Mouse (Mus musculus) liver, adult 2 months (tissue): ENCODE measurements around the gene Chrm1.

Experiments
- CTCF ChIP-seq: fragments of 200-500 bp; IDR thresholded peaks from 2 replicates; pipeline ENCODE4 v1.5.1; 2011; ENCODE audit warnings: low read depth, low read length, control low read depth
- POLR2A ChIP-seq: fragments of 200-500 bp; IDR thresholded peaks from 2 replicates; pipeline ENCODE4 v1.6.1; 2011; ENCODE audit warnings: low read length, control low read depth; ENCODE audit not compliant: insufficient read depth; ENCODE audit errors: extremely low read depth

DNA sequence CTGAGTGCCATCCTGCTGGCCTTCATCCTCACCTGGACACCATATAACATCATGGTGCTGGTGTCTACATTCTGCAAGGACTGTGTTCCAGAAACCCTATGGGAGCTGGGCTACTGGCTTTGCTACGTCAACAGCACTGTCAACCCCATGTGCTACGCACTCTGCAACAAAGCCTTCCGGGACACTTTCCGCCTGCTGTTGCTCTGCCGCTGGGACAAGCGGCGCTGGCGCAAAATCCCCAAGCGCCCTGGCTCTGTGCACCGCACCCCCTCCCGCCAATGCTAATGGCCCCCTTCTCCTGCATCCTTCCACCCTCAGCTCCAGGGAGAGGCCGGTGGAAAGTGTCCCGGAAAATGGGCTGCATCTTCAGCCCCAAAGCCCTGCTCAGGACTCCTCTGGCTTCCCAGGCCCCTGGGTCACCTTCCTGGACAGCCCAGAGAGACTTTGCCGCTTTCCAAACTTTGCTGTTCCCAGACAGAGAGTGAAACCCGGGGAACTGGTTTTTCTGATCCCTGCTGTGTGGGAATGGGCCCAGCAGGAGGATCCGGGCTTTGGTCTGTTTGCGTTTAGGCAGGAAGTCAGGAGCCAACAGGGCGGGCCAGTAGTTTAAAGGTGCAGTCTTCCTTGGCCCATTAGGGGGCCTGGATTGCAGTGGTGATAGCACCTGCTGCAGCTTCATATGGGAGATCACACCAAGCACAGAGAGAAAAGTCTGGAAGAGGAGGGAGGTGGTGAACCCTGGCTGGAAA, 15.6 kb downstream of the Chrm1 start:
- TF ChIP-seq CTCF, result peak; percentile 28; the same call in 1 of the 2 replicates
- TF ChIP-seq POLR2A, result 0 out of 2 replicates have a peak, but pooled peaks have one; percentile 22
